26 mouse cellular contexts compared by ENCODE assay signal in genomic region chr16:58628968-58629367, GRCm38 (mm10). TPM values are rescaled to one million over a fixed set of nuclear protein-coding genes. Genes with fewer than 3 reads are reported as not detected.
"Had no signal": no experiment of that assay in that cellular context is flagged by ENCODE, and none has a peak within 500 bp of the region (broad histone marks: within the 10 kb centered on the region; RNA-seq: fewer than 3 reads in every experiment).

No protein-coding gene starts in this region.

- H3K36me3 ChIP-seq: lung, embryonic 15.5 days; midbrain, embryonic 10.5 days; midbrain, embryonic 12.5 days; neural tube, embryonic 13.5 days; neural tube, embryonic 15.5 days had no signal

- H3K27ac ChIP-seq: lung, embryonic 15.5 days; macrophage; midbrain, embryonic 10.5 days; midbrain, embryonic 12.5 days; neural tube, embryonic 13.5 days; neural tube, embryonic 15.5 days had no signal

- H3K4me3 ChIP-seq: lung, embryonic 15.5 days; midbrain, embryonic 10.5 days; midbrain, embryonic 12.5 days; myocyte; neural tube, embryonic 13.5 days; neural tube, embryonic 15.5 days had no signal

- H3K9me3 ChIP-seq: lung, embryonic 15.5 days; midbrain, embryonic 10.5 days; midbrain, embryonic 12.5 days; neural tube, embryonic 13.5 days; neural tube, embryonic 15.5 days had no signal

- H3K9ac ChIP-seq: lung, embryonic 15.5 days; midbrain, embryonic 12.5 days; neural tube, embryonic 13.5 days; neural tube, embryonic 15.5 days had no signal

- H3K27me3 ChIP-seq: lung, embryonic 15.5 days; midbrain, embryonic 12.5 days; neural tube, embryonic 13.5 days; neural tube, embryonic 15.5 days had no signal

- H3K4me1 ChIP-seq: lung, embryonic 15.5 days; midbrain, embryonic 10.5 days; midbrain, embryonic 12.5 days; neural tube, embryonic 13.5 days; neural tube, embryonic 15.5 days had no signal

- ATAC-seq: lung, postnatal 0 days; midbrain, embryonic 16.5 days had no signal

- H3K4me2 ChIP-seq: lung, embryonic 15.5 days; midbrain, embryonic 12.5 days; neural tube, embryonic 13.5 days; neural tube, embryonic 15.5 days had no signal

- DNase-seq: lung, adult 2 months; lung, postnatal 14 days; lung, postnatal 36 days; midbrain, embryonic 14.5 days; retina, postnatal 1 day; right cerebral cortex, adult 18-20 months; right cerebral cortex, postnatal 25 days; right cerebral cortex, postnatal 4 days; spleen, adult 18-20 months; thymus, adult 18-20 months; thymus, postnatal 14 days; thymus, postnatal 36 days had no signal

RNA-seq across cellular contexts. Expression of gene E330017A01Rik, which starts 9.6 kb away (rescaled TPM):
- polyA plus RNA-seq: lung, adult 2 months; lung, embryonic 15.5 days; lung, postnatal 0 days; macrophage; midbrain, embryonic 10.5 days; midbrain, embryonic 12.5 days; midbrain, embryonic 14.5 days; midbrain, embryonic 16.5 days; myocyte; neural tube, embryonic 11.5 days; neural tube, embryonic 15.5 days; small intestine, adult 2 months; stomach, embryonic 14.5 days; stomach, embryonic 16.5 days; thymus, postnatal 0 days had no signal

RNA-seq across cellular contexts. Expression of gene Gm813, which starts 12.2 kb away (rescaled TPM):
- polyA plus RNA-seq: lung, adult 2 months; lung, embryonic 15.5 days; lung, postnatal 0 days; macrophage; midbrain, embryonic 10.5 days; midbrain, embryonic 12.5 days; midbrain, embryonic 14.5 days; midbrain, embryonic 16.5 days; myocyte; neural tube, embryonic 11.5 days; neural tube, embryonic 13.5 days; neural tube, embryonic 15.5 days; small intestine, adult 2 months; stomach, embryonic 14.5 days; stomach, embryonic 16.5 days; thymus, postnatal 0 days had no signal
